Mouse (Mus musculus): ENCODE data around the gene Olfr103. TPM values are rescaled to one million over a fixed set of nuclear protein-coding genes. Genes with fewer than 3 reads are reported as not detected.

The Olfr103 gene
- total RNA-seq (2021) = not detected

- no peak for DNase-seq
- intact Hi-C loops (cut with DNase I) = no loop called here
Measured at GRCm38 (mm10) chr17:37339598-37339997, at the start of gene Olfr103. Olfr103 (minus strand) TSS chr17:37339698.

- no peak for DNase-seq
- intact Hi-C loops (cut with DNase I) = no loop called here
Measured at GRCm38 (mm10) chr17:37378733-37379132, 39.2 kb upstream of the Olfr103 start, which contains the start of gene Olfr105-ps. Olfr105-ps (plus strand) TSS chr17:37379033.

- intact Hi-C loops (cut with DNase I) = no loop called here
- DNase-seq = no peak
Measured at GRCm38 (mm10) chr17:37359282-37359681, 19.8 kb upstream of the Olfr103 start, which contains the start of gene Olfr104-ps. Olfr104-ps (plus strand) TSS chr17:37359582.

GRCm38 (mm10) chr17:37316954-37317353 is 22.5 kb downstream of the Olfr103 start, which contains the start of gene Olfr102:
Olfr102 (minus strand) TSS chr17:37317054.
- no peak for DNase-seq

GRCm38 (mm10) chr17:37310146-37310699 is 29.3 kb downstream of the Olfr103 start:
- no peak for DNase-seq
- intact Hi-C loops (cut with DNase I) = no loop called here

More at GRCm38 (mm10) chr17:37316954-37317353, 22.5 kb downstream of the Olfr103 start, which contains the start of gene Olfr102:
- intact Hi-C loops (cut with DNase I) = no loop called here

- DNase-seq = no peak
- intact Hi-C loops (cut with DNase I) = no loop called here
Measured at GRCm38 (mm10) chr17:37308483-37308882, 31.0 kb downstream of the Olfr103 start.

GRCm38 (mm10) chr17:37304213-37304612 is 35.3 kb downstream of the Olfr103 start, which contains the start of gene Olfr101:
Olfr101 (minus strand) TSS chr17:37304313.
- intact Hi-C loops (cut with DNase I) = no loop called here
- no peak for DNase-seq

Other genes starting within 250 kb of the Olfr103 start
- not detected for gene Olfr91, start 241.4 kb downstream of the Olfr103 start, total RNA-seq (2021)
- gene Olfr92, start 219.6 kb downstream of the Olfr103 start, total RNA-seq (2021) = not detected
- not detected for gene Olfr93, start 178.2 kb downstream of the Olfr103 start, total RNA-seq (2021)
- gene Ubd, start 145.8 kb downstream of the Olfr103 start, total RNA-seq (2021) = not detected
- gene Olfr94, start 138.7 kb downstream of the Olfr103 start, total RNA-seq (2021) = not detected
- not detected for gene Olfr95, start 126.6 kb downstream of the Olfr103 start, total RNA-seq (2021)
- gene Olfr96, start 119.6 kb downstream of the Olfr103 start, total RNA-seq (2021) = not detected
- not detected for gene Olfr97, start 102.4 kb downstream of the Olfr103 start, total RNA-seq (2021)
- gene Olfr98, start 75.9 kb downstream of the Olfr103 start, total RNA-seq (2021) = not detected
- gene H2-M3, start 69.5 kb downstream of the Olfr103 start, total RNA-seq (2021) = 1 to 10 TPM; 2.8 to 3.7 TPM
- gene Olfr99, start 56.2 kb downstream of the Olfr103 start, total RNA-seq (2021) = not detected
- not detected for gene Olfr101, start 35.4 kb downstream of the Olfr103 start, total RNA-seq (2021)
- not detected for gene Olfr102, start 22.6 kb downstream of the Olfr103 start, total RNA-seq (2021)
- gene Olfr104-ps, start 19.9 kb upstream of the Olfr103 start, total RNA-seq (2021) = not detected
- gene Olfr105-ps, start 39.3 kb upstream of the Olfr103 start, total RNA-seq (2021) = not detected
- not detected for gene Olfr106-ps, start 50.7 kb upstream of the Olfr103 start, total RNA-seq (2021)
- not detected for gene Olfr107, start 59.5 kb upstream of the Olfr103 start, total RNA-seq (2021)
- gene Olfr108, start 105.8 kb upstream of the Olfr103 start, total RNA-seq (2021) = not detected
- gene Olfr109, start 119.2 kb upstream of the Olfr103 start, total RNA-seq (2021) = not detected
- gene H2-M2, start 143.9 kb upstream of the Olfr103 start, total RNA-seq (2021) = not detected
- gene Olfr110, start 152.8 kb upstream of the Olfr103 start, total RNA-seq (2021) = not detected
- gene Olfr111, start 168.3 kb upstream of the Olfr103 start, total RNA-seq (2021) = not detected
- not detected for gene Olfr112, start 229.8 kb upstream of the Olfr103 start, total RNA-seq (2021)
- not detected for gene Olfr113, start 238.0 kb upstream of the Olfr103 start, total RNA-seq (2021)